Mouse (Mus musculus): ENCODE data around the gene Mlxipl. TPM values are rescaled to one million over a fixed set of nuclear protein-coding genes. Genes with fewer than 3 reads are reported as not detected.
A peak's percentile ranks its signal among the peaks of the same experiment; 100 is the strongest.

Gene Mlxipl
- total and polyA plus RNA-seq, 2 experiments from 2014 or later = 0.58 to 0.86 TPM

DNA sequence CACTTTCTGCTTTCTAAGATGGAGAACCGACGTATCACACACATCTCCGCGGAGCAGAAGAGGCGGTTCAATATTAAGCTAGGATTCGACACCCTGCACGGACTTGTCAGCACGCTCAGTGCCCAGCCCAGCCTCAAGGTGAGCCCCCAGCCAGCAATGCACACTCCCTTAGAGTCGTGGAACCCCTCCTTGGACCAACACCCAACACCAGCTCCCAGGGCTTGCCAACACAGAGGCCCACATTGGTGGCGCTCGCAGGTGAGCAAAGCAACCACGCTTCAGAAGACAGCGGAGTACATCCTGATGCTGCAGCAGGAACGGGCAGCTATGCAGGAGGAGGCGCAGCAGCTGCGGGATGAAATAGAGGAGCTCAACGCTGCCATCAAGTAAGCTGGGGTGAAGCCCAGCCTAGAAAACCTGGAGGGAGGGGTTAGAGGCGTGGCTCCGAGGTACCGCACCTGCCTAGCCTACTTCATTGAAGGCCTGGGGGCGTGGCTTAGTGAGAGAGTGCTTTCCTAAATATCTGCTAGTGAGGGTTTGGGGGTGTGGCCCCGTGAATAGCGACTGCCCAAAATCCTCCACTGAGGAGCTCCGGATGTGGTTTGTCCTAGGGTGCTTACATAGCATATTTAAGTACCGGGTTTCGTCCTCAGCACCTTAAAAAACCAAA, 44.2 kb downstream of the Mlxipl start:
- Histone ChIP-seq H3K4me3 (ENCODE audit: low read length) (peak overlapping the region; percentile 25), H3K27me3 (ENCODE audit: insufficient read depth, low read length) (peaks cover 7% of the 10 kb centered on the region; the same call in 1 of the 2 replicates), H3K9me3 (ENCODE audit: low read length) (no peaks in the 10 kb centered on the region), H3K36me3 (ENCODE audit: insufficient read depth, low read length) (no peaks in the 10 kb centered on the region), H3K4me1 (ENCODE audit: insufficient read depth, low read length) (peaks cover 7% of the 10 kb centered on the region; the same call in 1 of the 2 replicates), H3K4me2 (ENCODE audit: low read depth, low read length) (peak overlapping the region; percentile 55), H3K9ac (replicated peaks; ENCODE audit: low read length) (peak overlapping the region; percentile 33; the same call in 1 of the 2 replicates), H3K27ac (no peak overlapping the region)
- 4% methylated on average over 26 of the region's 26 CpGs for WGBS
- ATAC-seq (peak; percentile 53; the same call in 1 of the 2 replicates), DNase-seq (ENCODE audit: low spot score) (peak; percentile 68)
- TF ChIP-seq CTCF (IDR thresholded peaks at IDR 0.05; ENCODE audit: low read depth) = no peak

DNA sequence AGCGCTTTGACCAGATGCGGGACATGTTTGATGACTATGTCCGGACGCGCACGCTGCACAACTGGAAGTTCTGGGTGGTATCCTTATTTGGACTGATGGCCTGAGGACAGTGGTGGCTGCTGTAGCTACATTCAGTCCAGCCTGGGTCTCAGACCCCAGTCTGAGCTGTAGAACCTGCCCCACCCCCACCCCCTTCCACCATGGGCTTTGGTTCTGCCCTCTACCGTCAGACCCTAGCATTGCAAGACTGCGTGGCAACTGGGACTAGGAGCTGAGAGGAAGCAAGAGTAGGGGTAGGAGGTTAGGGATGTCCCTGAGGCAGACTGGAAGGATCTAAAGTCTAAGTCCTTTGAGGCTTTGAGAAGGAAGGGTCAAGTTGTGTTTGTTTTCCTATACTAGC, 44.8 kb downstream of the Mlxipl start:
- 2% methylated on average over 8 of the region's 8 CpGs for WGBS
- Histone ChIP-seq H3K4me1 (ENCODE audit: insufficient read depth, low read length) (peaks cover 7% of the 10 kb centered on the region; the same call in 1 of the 2 replicates), H3K4me3 (ENCODE audit: low read length) (peak overlapping the region; percentile 25), H3K9ac (replicated peaks; ENCODE audit: low read length) (peak overlapping the region; percentile 33; the same call in 1 of the 2 replicates), H3K9me3 (ENCODE audit: low read length) (no peaks in the 10 kb centered on the region), H3K4me2 (ENCODE audit: low read depth, low read length) (peak overlapping the region; percentile 55), H3K27me3 (ENCODE audit: insufficient read depth, low read length) (peaks cover 7% of the 10 kb centered on the region; the same call in 1 of the 2 replicates), H3K36me3 (ENCODE audit: insufficient read depth, low read length) (no peaks in the 10 kb centered on the region), H3K27ac (no peak overlapping the region)
- DNase-seq (ENCODE audit: low spot score) = peak; percentile 39
- peak; percentile 61 for TF ChIP-seq CTCF (IDR thresholded peaks at IDR 0.05; ENCODE audit: low read depth)
- no peak for ATAC-seq

DNA sequence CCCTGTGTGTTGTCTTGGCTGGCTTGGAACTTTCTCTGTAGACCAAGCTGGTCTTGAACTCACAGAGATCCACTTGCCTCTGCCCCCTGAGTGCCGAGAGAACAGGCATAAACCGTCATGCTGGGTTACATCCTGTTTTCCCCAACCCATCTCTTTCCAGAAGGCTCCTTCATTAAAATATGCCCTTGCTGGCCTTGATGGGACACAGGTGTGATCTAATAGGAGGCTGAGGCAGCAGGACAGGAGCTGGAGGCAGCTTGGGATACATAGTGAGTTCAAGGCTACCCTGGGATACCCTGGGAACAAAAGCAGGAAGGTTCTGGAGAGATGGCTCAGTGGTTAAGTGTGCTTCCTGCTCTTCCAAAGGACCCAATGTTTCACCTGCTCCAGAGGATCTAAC, 50.2 kb downstream of the Mlxipl start:
- Histone ChIP-seq H3K36me3 (ENCODE audit: insufficient read depth, low read length) (no peaks in the 10 kb centered on the region), H3K9ac (replicated peaks; ENCODE audit: low read length) (no peak overlapping the region), H3K4me3 (ENCODE audit: low read length) (no peak overlapping the region), H3K27ac (no peak overlapping the region), H3K27me3 (ENCODE audit: insufficient read depth, low read length) (no peaks in the 10 kb centered on the region), H3K4me1 (ENCODE audit: insufficient read depth, low read length) (no peaks in the 10 kb centered on the region), H3K4me2 (ENCODE audit: low read depth, low read length) (no peak overlapping the region), H3K9me3 (ENCODE audit: low read length) (no peaks in the 10 kb centered on the region)
- WGBS = 73% methylated on average over 2 of the region's 2 CpGs
- ATAC-seq (no peak), DNase-seq (ENCODE audit: low spot score) (no peak)
- no peak for TF ChIP-seq CTCF (IDR thresholded peaks at IDR 0.05; ENCODE audit: low read depth)

DNA sequence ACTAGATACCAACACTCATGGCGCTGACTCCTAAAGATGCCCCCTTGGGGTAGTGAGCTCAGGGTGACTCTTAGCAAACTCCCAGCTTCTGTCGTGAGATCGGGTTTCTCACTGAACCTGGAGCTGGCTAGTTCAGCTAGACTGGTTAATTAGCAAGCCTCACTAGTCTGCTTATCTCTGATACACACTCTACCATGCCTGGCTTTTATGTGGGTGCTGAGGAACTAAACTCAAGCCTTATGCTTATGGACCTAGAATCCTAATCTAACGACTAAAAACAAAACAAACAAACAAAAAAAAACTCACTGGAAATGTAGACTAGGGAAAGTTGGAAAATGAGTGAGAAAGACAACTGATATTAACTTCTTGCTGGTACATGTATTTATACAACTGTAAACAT, 54.8 kb downstream of the Mlxipl start:
- no peak for ATAC-seq
- Histone ChIP-seq H3K4me3 (ENCODE audit: low read length) (no peak overlapping the region), H3K9ac (replicated peaks; ENCODE audit: low read length) (no peak overlapping the region), H3K36me3 (ENCODE audit: insufficient read depth, low read length) (no peaks in the 10 kb centered on the region), H3K27me3 (ENCODE audit: insufficient read depth, low read length) (no peaks in the 10 kb centered on the region), H3K27ac (no peak overlapping the region), H3K9me3 (ENCODE audit: low read length) (no peaks in the 10 kb centered on the region), H3K4me1 (ENCODE audit: insufficient read depth, low read length) (no peaks in the 10 kb centered on the region), H3K4me2 (ENCODE audit: low read depth, low read length) (no peak overlapping the region)
- TF ChIP-seq CTCF (IDR thresholded peaks at IDR 0.05; ENCODE audit: low read depth) = no peak
- 61% methylated on average over 4 of the region's 4 CpGs for WGBS
- DNase-seq (ENCODE audit: low spot score) = no peak

DNA sequence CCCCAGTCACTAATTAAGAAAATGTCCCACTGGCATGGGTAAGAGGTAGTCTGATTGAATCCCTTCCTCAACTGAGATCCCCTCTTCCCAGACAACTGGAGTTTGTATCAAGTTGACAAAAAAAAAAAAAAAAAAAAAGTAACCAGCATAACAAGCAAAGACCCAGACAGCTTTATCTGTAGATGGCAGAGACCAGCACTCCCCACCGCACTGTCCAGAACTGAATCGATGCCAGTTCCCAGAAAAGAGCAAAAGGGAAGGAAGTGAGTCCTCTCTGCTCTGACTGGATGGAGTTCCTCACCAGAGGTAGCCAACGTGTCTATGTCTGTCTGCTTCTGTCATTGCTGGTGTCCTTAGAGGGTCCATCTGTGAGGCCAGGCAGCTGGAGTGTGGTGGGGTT, 55.8 kb downstream of the Mlxipl start:
- no peak overlapping the region for H3K4me2 ChIP-seq (ENCODE audit: low read depth, low read length)
- no peak overlapping the region for H3K9ac ChIP-seq (replicated peaks; ENCODE audit: low read length)
- H3K36me3 ChIP-seq (ENCODE audit: insufficient read depth, low read length) = no peaks in the 10 kb centered on the region
- no peak for TF ChIP-seq CTCF (IDR thresholded peaks at IDR 0.05; ENCODE audit: low read depth)
- no peak for DNase-seq (ENCODE audit: low spot score)
- H3K4me3 ChIP-seq (ENCODE audit: low read length) = no peak overlapping the region
- no peaks in the 10 kb centered on the region for H3K9me3 ChIP-seq (ENCODE audit: low read length)
- H3K27me3 ChIP-seq (ENCODE audit: insufficient read depth, low read length) = no peaks in the 10 kb centered on the region
- no peaks in the 10 kb centered on the region for H3K4me1 ChIP-seq (ENCODE audit: insufficient read depth, low read length)
- no peak overlapping the region for H3K27ac ChIP-seq
- no peak for ATAC-seq
- 75% methylated on average over 3 of the region's 3 CpGs for WGBS

DNA sequence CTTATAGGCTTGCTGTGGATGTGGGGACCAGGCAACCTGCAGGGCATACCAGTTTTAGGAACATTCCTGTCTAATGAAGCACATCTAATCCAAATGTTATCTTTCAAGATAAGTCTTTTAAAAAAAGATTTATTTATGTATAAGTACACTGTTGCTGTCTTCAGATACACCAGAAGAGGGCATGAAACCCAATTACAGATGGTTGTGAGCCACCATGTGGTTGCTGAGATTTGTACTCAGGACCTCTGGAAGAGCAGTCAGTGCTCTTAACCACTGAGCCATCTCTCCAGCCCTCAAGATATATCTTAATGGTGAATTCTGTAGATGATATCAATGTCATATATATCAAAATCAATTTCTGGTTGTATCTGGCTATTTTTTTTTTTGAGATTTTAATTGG, 56.3 kb downstream of the Mlxipl start:
- TF ChIP-seq CTCF (IDR thresholded peaks at IDR 0.05; ENCODE audit: low read depth) = peak; percentile 13; the same call in 1 of the 2 replicates
- Histone ChIP-seq H3K27me3 (ENCODE audit: insufficient read depth, low read length) (no peaks in the 10 kb centered on the region), H3K4me1 (ENCODE audit: insufficient read depth, low read length) (no peaks in the 10 kb centered on the region), H3K36me3 (ENCODE audit: insufficient read depth, low read length) (no peaks in the 10 kb centered on the region), H3K4me2 (ENCODE audit: low read depth, low read length) (no peak overlapping the region), H3K27ac (no peak overlapping the region), H3K9ac (replicated peaks; ENCODE audit: low read length) (no peak overlapping the region), H3K9me3 (ENCODE audit: low read length) (no peaks in the 10 kb centered on the region), H3K4me3 (ENCODE audit: low read length) (no peak overlapping the region)
- no peak for ATAC-seq
- no peak for DNase-seq (ENCODE audit: low spot score)

DNA sequence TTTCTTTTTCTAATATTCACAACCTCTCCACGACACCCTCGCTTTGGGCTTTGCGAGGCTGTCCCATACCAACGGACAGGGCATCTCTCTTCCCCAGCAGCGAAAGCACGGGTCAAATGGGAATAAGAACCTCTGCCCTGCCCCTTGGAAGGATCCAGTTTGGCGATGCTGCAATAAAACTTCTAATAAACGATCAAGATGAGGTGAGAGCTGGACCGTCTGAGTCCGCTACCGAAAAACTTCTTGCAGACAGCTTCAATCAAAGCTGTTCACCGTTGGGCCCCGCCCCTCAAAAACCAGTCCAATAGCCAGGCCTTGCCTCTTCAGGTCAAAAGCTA, 59.0 kb downstream of the Mlxipl start:
- peak overlapping the region; percentile 95 for H3K4me2 ChIP-seq (ENCODE audit: low read depth, low read length)
- no peak for DNase-seq (ENCODE audit: low spot score)
- no peak for ATAC-seq
- no peaks in the 10 kb centered on the region for H3K36me3 ChIP-seq (ENCODE audit: insufficient read depth, low read length)
- H3K9me3 ChIP-seq (ENCODE audit: low read length) = no peaks in the 10 kb centered on the region
- H3K27ac ChIP-seq = no peak overlapping the region; the same call in 1 of the 2 replicates
- peak overlapping the region; percentile 62; the same call in 1 of the 2 replicates for H3K9ac ChIP-seq (replicated peaks; ENCODE audit: low read length)
- WGBS = under 1% methylated on average over 13 of the region's 13 CpGs
- no peaks in the 10 kb centered on the region for H3K27me3 ChIP-seq (ENCODE audit: insufficient read depth, low read length)
- TF ChIP-seq CTCF (IDR thresholded peaks at IDR 0.05; ENCODE audit: low read depth) = no peak
- H3K4me1 ChIP-seq (ENCODE audit: insufficient read depth, low read length) = no peaks in the 10 kb centered on the region
- H3K4me3 ChIP-seq (ENCODE audit: low read length) = peak overlapping the region; percentile 66
